Mouse (Mus musculus): Measurements from ENCODE around the gene Mboat2. TPM values are rescaled to one million over a fixed set of nuclear protein-coding genes. Genes with fewer than 3 reads are reported as not detected.

Gene Mboat2
- polyA plus RNA-seq, 1 experiment from 2014 or later = 49.6 TPM

GRCm38 (mm10) chr12:24924003-24924402 is 93.3 kb downstream of the Mboat2 start:
- DNase-seq (ENCODE audit: low spot score) = no peak
- Histone ChIP-seq H3K27ac (no peak overlapping the region), H3K36me3 (peaks cover 10% of the 10 kb centered on the region), H3K4me1 (0 out of 2 replicates have a peak, but pooled peaks cover under 1% of the 10 kb centered on the region), H3K27me3 (ENCODE audit: low read depth, poor library complexity, severe bottlenecking) (no peaks in the 10 kb centered on the region), H3K4me3 (no peak overlapping the region), H3K9me3 (replicated peaks) (no peaks in the 10 kb centered on the region)
- 93% methylated on average over 4 of the region's 4 CpGs for WGBS

GRCm38 (mm10) chr12:24925276-24925675 is 94.6 kb downstream of the Mboat2 start:
- Histone ChIP-seq H3K9me3 (replicated peaks) (no peaks in the 10 kb centered on the region), H3K4me1 (0 out of 2 replicates have a peak, but pooled peaks cover 3% of the 10 kb centered on the region), H3K27me3 (ENCODE audit: low read depth, poor library complexity, severe bottlenecking) (no peaks in the 10 kb centered on the region), H3K36me3 (peaks cover 13% of the 10 kb centered on the region), H3K4me3 (no peak overlapping the region), H3K27ac (no peak overlapping the region)
- DNase-seq (ENCODE audit: low spot score) = no peak
- 82% methylated on average over 5 of the region's 5 CpGs for WGBS

- Histone ChIP-seq H3K4me1 (0 out of 2 replicates have a peak, but pooled peaks cover 3% of the 10 kb centered on the region), H3K27ac (no peak overlapping the region), H3K27me3 (ENCODE audit: low read depth, poor library complexity, severe bottlenecking) (no peaks in the 10 kb centered on the region), H3K36me3 (peaks cover 14% of the 10 kb centered on the region), H3K4me3 (no peak overlapping the region), H3K9me3 (replicated peaks) (no peaks in the 10 kb centered on the region)
- 61% methylated on average over 4 of the region's 4 CpGs for WGBS
- DNase-seq (ENCODE audit: low spot score) = no peak
Measured at GRCm38 (mm10) chr12:24925684-24926083, 95.0 kb downstream of the Mboat2 start.

- DNase-seq (ENCODE audit: low spot score) = no peak
- Histone ChIP-seq H3K9me3 (replicated peaks) (no peaks in the 10 kb centered on the region), H3K27ac (no peak overlapping the region), H3K4me1 (0 out of 2 replicates have a peak, but pooled peaks cover 3% of the 10 kb centered on the region), H3K36me3 (peaks cover 19% of the 10 kb centered on the region), H3K27me3 (ENCODE audit: low read depth, poor library complexity, severe bottlenecking) (no peaks in the 10 kb centered on the region), H3K4me3 (no peak overlapping the region)
- WGBS = 78% methylated on average over 18 of the region's 18 CpGs
Measured at GRCm38 (mm10) chr12:24928051-24928748, 97.5 kb downstream of the Mboat2 start.

GRCm38 (mm10) chr12:24929043-24929442 is 98.4 kb downstream of the Mboat2 start:
- no peak overlapping the region for H3K27ac ChIP-seq
- DNase-seq (ENCODE audit: low spot score) = no peak
- H3K9me3 ChIP-seq (replicated peaks) = no peaks in the 10 kb centered on the region
- 92% methylated on average over 7 of the region's 7 CpGs for WGBS
- H3K4me3 ChIP-seq = no peak overlapping the region
- peaks cover 19% of the 10 kb centered on the region for H3K36me3 ChIP-seq
- 0 out of 2 replicates have a peak, but pooled peaks cover 3% of the 10 kb centered on the region for H3K4me1 ChIP-seq
- H3K27me3 ChIP-seq (ENCODE audit: low read depth, poor library complexity, severe bottlenecking) = no peaks in the 10 kb centered on the region

- 88% methylated on average over 3 of the region's 3 CpGs for WGBS
Measured at GRCm38 (mm10) chr12:24930760-24931159, 100.1 kb downstream of the Mboat2 start.

GRCm38 (mm10) chr12:24932120-24932519 is 101.4 kb downstream of the Mboat2 start:
- H3K4me3 ChIP-seq = no peak overlapping the region
- H3K36me3 ChIP-seq = peaks cover 34% of the 10 kb centered on the region
- no peak for DNase-seq (ENCODE audit: low spot score)
- H3K27ac ChIP-seq = no peak overlapping the region
- no peaks in the 10 kb centered on the region for H3K27me3 ChIP-seq (ENCODE audit: low read depth, poor library complexity, severe bottlenecking)
- 80% methylated on average over 6 of the region's 6 CpGs for WGBS
- H3K9me3 ChIP-seq (replicated peaks) = no peaks in the 10 kb centered on the region
- 0 out of 2 replicates have a peak, but pooled peaks cover 3% of the 10 kb centered on the region for H3K4me1 ChIP-seq

More at GRCm38 (mm10) chr12:24930760-24931159, 100.1 kb downstream of the Mboat2 start:
- H3K36me3 ChIP-seq = peaks cover 28% of the 10 kb centered on the region
- peak overlapping the region; percentile 1; the same call in 1 of the 2 replicates for H3K27ac ChIP-seq
- H3K9me3 ChIP-seq (replicated peaks) = no peaks in the 10 kb centered on the region
- H3K4me3 ChIP-seq = no peak overlapping the region
- H3K4me1 ChIP-seq = 0 out of 2 replicates have a peak, but pooled peaks cover 3% of the 10 kb centered on the region
- DNase-seq (ENCODE audit: low spot score) = no peak
- no peaks in the 10 kb centered on the region for H3K27me3 ChIP-seq (ENCODE audit: low read depth, poor library complexity, severe bottlenecking)

- WGBS = 89% methylated on average over 1 of the region's 1 CpGs
- no peak for DNase-seq (ENCODE audit: low spot score)
- H3K36me3 ChIP-seq = peaks cover 27% of the 10 kb centered on the region
- H3K9me3 ChIP-seq (replicated peaks) = no peaks in the 10 kb centered on the region
- no peaks in the 10 kb centered on the region for H3K27me3 ChIP-seq (ENCODE audit: low read depth, poor library complexity, severe bottlenecking)
- H3K4me1 ChIP-seq = 0 out of 2 replicates have a peak, but pooled peaks cover 3% of the 10 kb centered on the region
- no peak overlapping the region for H3K27ac ChIP-seq
- H3K4me3 ChIP-seq = no peak overlapping the region
Measured at GRCm38 (mm10) chr12:24933206-24933775, 102.6 kb downstream of the Mboat2 start.

GRCm38 (mm10) chr12:24933996-24934395 is 103.3 kb downstream of the Mboat2 start:
- H3K4me3 ChIP-seq = no peak overlapping the region
- 96% methylated on average over 3 of the region's 3 CpGs for WGBS
- H3K36me3 ChIP-seq = peaks cover 25% of the 10 kb centered on the region
- no peak for DNase-seq (ENCODE audit: low spot score)
- H3K4me1 ChIP-seq = 0 out of 2 replicates have a peak, but pooled peaks cover 2% of the 10 kb centered on the region
- H3K9me3 ChIP-seq (replicated peaks) = no peaks in the 10 kb centered on the region
- H3K27ac ChIP-seq = no peak overlapping the region
- H3K27me3 ChIP-seq (ENCODE audit: low read depth, poor library complexity, severe bottlenecking) = no peaks in the 10 kb centered on the region

- no peaks in the 10 kb centered on the region for H3K27me3 ChIP-seq (ENCODE audit: low read depth, poor library complexity, severe bottlenecking)
- H3K4me3 ChIP-seq = no peak overlapping the region
- DNase-seq (ENCODE audit: low spot score) = no peak
- no peaks in the 10 kb centered on the region for H3K4me1 ChIP-seq
- WGBS = 86% methylated on average over 1 of the region's 1 CpGs
- H3K9me3 ChIP-seq (replicated peaks) = no peaks in the 10 kb centered on the region
- peaks cover 38% of the 10 kb centered on the region for H3K36me3 ChIP-seq
- no peak overlapping the region for H3K27ac ChIP-seq
Measured at GRCm38 (mm10) chr12:24936281-24936680, 105.6 kb downstream of the Mboat2 start.

- DNase-seq (ENCODE audit: low spot score) = no peak
- H3K36me3 ChIP-seq = peaks cover 66% of the 10 kb centered on the region
- H3K4me1 ChIP-seq = no peaks in the 10 kb centered on the region
- no peak overlapping the region for H3K27ac ChIP-seq
- no peaks in the 10 kb centered on the region for H3K27me3 ChIP-seq (ENCODE audit: low read depth, poor library complexity, severe bottlenecking)
- no peak overlapping the region for H3K4me3 ChIP-seq
- 94% methylated on average over 8 of the region's 8 CpGs for WGBS
- H3K9me3 ChIP-seq (replicated peaks) = no peaks in the 10 kb centered on the region
Measured at GRCm38 (mm10) chr12:24939372-24939771, 108.7 kb downstream of the Mboat2 start.

GRCm38 (mm10) chr12:24942619-24943287 is 112.1 kb downstream of the Mboat2 start:
- no peak overlapping the region for H3K27ac ChIP-seq
- H3K27me3 ChIP-seq (ENCODE audit: low read depth, poor library complexity, severe bottlenecking) = no peaks in the 10 kb centered on the region
- 89% methylated on average over 9 of the region's 9 CpGs for WGBS
- DNase-seq (ENCODE audit: low spot score) = no peak
- no peak overlapping the region for H3K4me3 ChIP-seq
- peaks cover 81% of the 10 kb centered on the region for H3K36me3 ChIP-seq
- no peaks in the 10 kb centered on the region for H3K4me1 ChIP-seq
- no peaks in the 10 kb centered on the region for H3K9me3 ChIP-seq (replicated peaks)

GRCm38 (mm10) chr12:24943427-24943826 is 112.7 kb downstream of the Mboat2 start:
- DNase-seq (ENCODE audit: low spot score) = no peak
- no peak overlapping the region for H3K4me3 ChIP-seq
- H3K36me3 ChIP-seq = peaks cover 84% of the 10 kb centered on the region
- no peak overlapping the region for H3K27ac ChIP-seq
- 92% methylated on average over 4 of the region's 4 CpGs for WGBS
- H3K9me3 ChIP-seq (replicated peaks) = no peaks in the 10 kb centered on the region
- no peaks in the 10 kb centered on the region for H3K27me3 ChIP-seq (ENCODE audit: low read depth, poor library complexity, severe bottlenecking)
- H3K4me1 ChIP-seq = no peaks in the 10 kb centered on the region
